Mouse (Mus musculus) midbrain, postnatal 0 days (tissue): ENCODE measurements around the gene Prss12. TPM values are rescaled to one million over a fixed set of nuclear protein-coding genes. Genes with fewer than 3 reads are reported as not detected.
A peak's percentile ranks its signal among the peaks of the same experiment; 100 is the strongest.

Experiments used
- ATAC-seq: fragments of 200-750 bp; cut with Nextera tagmentation; 2 replicates; pipeline ENCODE4 v1.8.0; 2017; ENCODE audit warnings: moderate number of reproducible peaks, mild to moderate bottlenecking, moderate TSS enrichment, moderate library complexity; ENCODE audit not compliant: low FRiP score
- DNase-seq: peaks from one replicate; pipeline ENCODE4 v3.0.0-alpha.2; 2015; ENCODE audit warnings: low spot score
- H3K27ac ChIP-seq: fragments of 300-500 bp; sonication (generic); 2 replicates; pipeline ENCODE4 v1.5.1; 2014; ENCODE audit warnings: low read depth, mild to moderate bottlenecking, low read length, mixed read lengths
- H3K27me3 ChIP-seq: fragments of 300-500 bp; sonication (generic); 2 replicates; pipeline ENCODE4 v1.6.1; 2014; ENCODE audit warnings: low read length, control low read depth, mixed read lengths; ENCODE audit not compliant: insufficient read depth
- H3K36me3 ChIP-seq: fragments of 300-500 bp; sonication (generic); 2 replicates; pipeline ENCODE4 v1.6.1; 2014; ENCODE audit warnings: low read length, control low read depth, mixed read lengths; ENCODE audit not compliant: insufficient read depth
- H3K4me1 ChIP-seq: fragments of 300-500 bp; sonication (generic); 2 replicates; pipeline ENCODE4 v1.6.1; 2014; ENCODE audit warnings: mild to moderate bottlenecking, control low read depth, antibody characterized with exemption, low read length, mixed read lengths; ENCODE audit not compliant: insufficient read depth
- H3K4me2 ChIP-seq: fragments of 300-500 bp; sonication (generic); 2 replicates; pipeline ENCODE4 v1.6.1; 2014; ENCODE audit warnings: low read depth, mild to moderate bottlenecking, low read length, mixed read lengths; ENCODE audit not compliant: poor library complexity, severe bottlenecking
- H3K4me3 ChIP-seq: fragments of 300-500 bp; sonication (generic); 2 replicates; pipeline ENCODE4 v1.5.1; 2014; ENCODE audit warnings: low read depth, mild to moderate bottlenecking, low read length, moderate library complexity
- H3K9ac ChIP-seq: fragments of 300-500 bp; sonication (generic); replicated peaks from 2 replicates; pipeline ENCODE4 v1.6.1; 2014; ENCODE audit warnings: mild to moderate bottlenecking, low read length, moderate library complexity, mixed read lengths; ENCODE audit not compliant: poor library complexity, severe bottlenecking
- H3K9me3 ChIP-seq: fragments of 300-500 bp; sonication (generic); 2 replicates; pipeline ENCODE4 v1.6.1; 2016; ENCODE audit warnings: low read length, control low read depth
- CTCF ChIP-seq: IDR thresholded peaks from 2 replicates; pipeline ENCODE4 v1.5.1; 2016; ENCODE audit warnings: antibody characterized with exemption, mild to moderate bottlenecking
- WGBS: fragments of 180-500 bp; shearing (Covaris S2); extraction: QIAGEN DNeasy Blood & Tissue Kit; methylation state at CpG from one replicate; pipeline ENCODE4 v1.1.7; 2014; 5-methylcytosine and 5-hydroxymethylcytosine counted together
- polyA plus RNA-seq: library from polyadenylated mRNA; unstranded; fragments of >200 nt; fragmentation: Nextera tagmentation; extraction: Ambion mirVana; gene quantifications from 2 replicates; pipeline ENCODE4 v1.2.1, GENCODE M21; 2015
- total RNA-seq: library from RNA; depleted of rRNA; stranded (reverse); fragments of >200 nt; gene quantifications from 2 replicates; pipeline ENCODE4 v1.2.3, GENCODE M21; 2014; rRNA removed

Prss12 gene
- total RNA-seq (8.2 and 14.1 TPM in 2 replicates), polyA plus RNA-seq (12.6 and 13.4 TPM in 2 replicates)

DNA sequence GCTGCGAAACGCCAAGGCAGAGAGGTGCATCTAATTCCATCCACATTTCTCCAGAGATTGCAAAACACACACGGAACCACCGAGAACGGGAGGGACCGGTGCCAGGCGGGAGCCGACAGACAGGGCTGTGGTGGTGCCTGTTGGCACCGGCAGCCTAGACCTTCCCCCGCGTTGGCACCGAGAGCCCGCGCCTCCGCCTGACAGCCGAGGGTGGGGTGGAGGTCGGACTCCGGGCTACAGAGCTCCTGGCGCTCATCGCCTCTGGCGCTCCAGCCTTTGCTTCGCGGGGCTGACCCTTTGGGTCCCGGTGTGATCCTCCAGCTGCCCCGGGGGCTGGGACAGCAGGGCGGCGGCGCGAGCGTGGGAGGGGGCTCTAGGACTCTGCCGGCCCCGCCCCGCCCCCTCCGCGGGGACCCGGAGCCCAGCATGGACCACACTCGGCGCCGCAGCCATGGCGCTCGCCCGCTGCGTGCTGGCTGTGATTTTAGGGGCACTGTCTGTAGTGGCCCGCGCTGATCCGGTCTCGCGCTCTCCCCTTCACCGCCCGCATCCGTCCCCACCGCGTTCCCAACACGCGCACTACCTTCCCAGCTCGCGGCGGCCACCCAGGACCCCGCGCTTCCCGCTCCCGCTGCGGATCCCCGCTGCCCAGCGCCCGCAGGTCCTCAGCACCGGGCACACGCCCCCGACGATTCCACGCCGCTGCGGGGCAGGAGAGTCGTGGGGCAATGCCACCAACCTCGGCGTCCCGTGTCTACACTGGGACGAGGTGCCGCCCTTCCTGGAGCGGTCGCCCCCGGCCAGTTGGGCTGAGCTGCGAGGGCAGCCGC lies at the start of gene Prss12:
TSS of gene Prss12 (plus strand) at position 206 of the 830 bp plus-strand sequence.
- 1% methylated on average over 69 of the region's 84 CpGs for WGBS
- Histone ChIP-seq H3K27ac (no peak within 1 kb of the TSS), H3K4me3 (peak within 1 kb of the TSS; percentile 85), H3K4me2 (peak within 1 kb of the TSS; percentile 90), H3K27me3 (0 out of 2 replicates have a peak, but pooled peaks cover 3% of the 10 kb centered on the region), H3K4me1 (peaks cover 3% of the 10 kb centered on the region; the same call in 1 of the 2 replicates), H3K9me3 (no peaks in the 10 kb centered on the region), H3K9ac (peak within 1 kb of the TSS; percentile 73), H3K36me3 (no peaks in the 10 kb centered on the region)
- no peak for TF ChIP-seq CTCF
- ATAC-seq (peak; percentile 84), DNase-seq (peak; percentile 30)

- no peaks in the 10 kb centered on the region for H3K36me3 ChIP-seq
- WGBS, result 84% methylated on average over 9 of the region's 9 CpGs
- ATAC-seq, result no peak
- no peak for TF ChIP-seq CTCF
- no peaks in the 10 kb centered on the region for H3K27me3 ChIP-seq
- H3K27ac ChIP-seq, result no peak overlapping the region
- H3K9ac ChIP-seq, result no peak overlapping the region
- no peaks in the 10 kb centered on the region for H3K4me1 ChIP-seq
- no peak overlapping the region for H3K4me3 ChIP-seq
- no peaks in the 10 kb centered on the region for H3K9me3 ChIP-seq
- no peak overlapping the region for H3K4me2 ChIP-seq
- DNase-seq, result no peak
Observed at GRCm38 (mm10) chr3:123397562-123398481, 48.9 kb upstream of the Prss12 start.

GRCm38 (mm10) chr3:123404945-123405344 lies 41.8 kb upstream of the Prss12 start:
- Histone ChIP-seq H3K27ac (no peak overlapping the region), H3K9me3 (no peaks in the 10 kb centered on the region), H3K9ac (no peak overlapping the region), H3K4me2 (no peak overlapping the region), H3K4me3 (no peak overlapping the region), H3K4me1 (no peaks in the 10 kb centered on the region), H3K36me3 (no peaks in the 10 kb centered on the region), H3K27me3 (no peaks in the 10 kb centered on the region)
- DNase-seq (no peak), ATAC-seq (no peak)
- no peak for TF ChIP-seq CTCF
- WGBS, result 88% methylated on average over 3 of the region's 3 CpGs

GRCm38 (mm10) chr3:123411821-123412578 lies 34.7 kb upstream of the Prss12 start:
- no peak for TF ChIP-seq CTCF
- H3K27ac ChIP-seq, result no peak overlapping the region

GRCm38 (mm10) chr3:123413173-123413572 lies 33.5 kb upstream of the Prss12 start:
- Histone ChIP-seq H3K27ac (no peak overlapping the region), H3K4me2 (no peak overlapping the region), H3K27me3 (no peaks in the 10 kb centered on the region), H3K9ac (no peak overlapping the region), H3K9me3 (no peaks in the 10 kb centered on the region), H3K4me3 (no peak overlapping the region), H3K4me1 (no peaks in the 10 kb centered on the region), H3K36me3 (no peaks in the 10 kb centered on the region)
- ATAC-seq (no peak), DNase-seq (no peak)
- TF ChIP-seq CTCF, result peak; percentile 41
- 29% methylated on average over 5 of the region's 5 CpGs for WGBS

More at GRCm38 (mm10) chr3:123411821-123412578, 34.7 kb upstream of the Prss12 start:
- Histone ChIP-seq H3K4me2 (no peak overlapping the region), H3K27me3 (no peaks in the 10 kb centered on the region), H3K9ac (no peak overlapping the region), H3K4me1 (no peaks in the 10 kb centered on the region), H3K4me3 (no peak overlapping the region), H3K9me3 (no peaks in the 10 kb centered on the region), H3K36me3 (no peaks in the 10 kb centered on the region)
- 76% methylated on average over 6 of the region's 6 CpGs for WGBS
- ATAC-seq (no peak), DNase-seq (no peak)
